Mouse (Mus musculus) limb, embryonic 11.5 days (tissue): Measurements from ENCODE around the gene Abca1. TPM values are rescaled to one million over a fixed set of nuclear protein-coding genes. Genes with fewer than 3 reads are reported as not detected.

Source experiments
- ATAC-seq: fragments of 200-750 bp; cut with Nextera tagmentation; 2 replicates; pipeline ENCODE4 v1.8.0; 2017; ENCODE audit warnings: low read depth; ENCODE audit not compliant: insufficient number of reproducible peaks, low FRiP score, low TSS enrichment
- DNase-seq: peaks from one replicate; pipeline ENCODE4 v3.0.0-alpha.2; 2015; ENCODE audit warnings: low spot score
- H3K27ac ChIP-seq: fragments of 300-500 bp; sonication (generic); replicated peaks from 2 replicates; pipeline ENCODE4 v1.5.1; 2014; ENCODE audit warnings: low read depth, mild to moderate bottlenecking, low read length
- H3K27me3 ChIP-seq: fragments of 300-500 bp; sonication (generic); 2 replicates; pipeline ENCODE4 v1.6.1; 2014; ENCODE audit warnings: mild to moderate bottlenecking, low read length, mixed read lengths; ENCODE audit not compliant: control insufficient read depth, insufficient read depth
- H3K36me3 ChIP-seq: fragments of 300-500 bp; sonication (generic); 2 replicates; pipeline ENCODE4 v1.6.1; 2014; ENCODE audit warnings: mild to moderate bottlenecking, low read length, moderate library complexity, mixed read lengths; ENCODE audit not compliant: control insufficient read depth, insufficient read depth
- H3K4me1 ChIP-seq: fragments of 300-500 bp; sonication (generic); 2 replicates; pipeline ENCODE4 v1.6.1; 2014; ENCODE audit warnings: low read length, mixed read lengths; ENCODE audit not compliant: control insufficient read depth, insufficient read depth
- H3K4me2 ChIP-seq: fragments of 300-500 bp; sonication (generic); 2 replicates; pipeline ENCODE4 v1.6.1; 2014; ENCODE audit warnings: low read depth, mild to moderate bottlenecking, moderate library complexity; ENCODE audit not compliant: severe bottlenecking
- H3K4me3 ChIP-seq: fragments of 300-500 bp; sonication (generic); 2 replicates; pipeline ENCODE4 v1.5.1; 2014; ENCODE audit warnings: low read depth, low read length
- H3K9ac ChIP-seq: fragments of 300-500 bp; sonication (generic); 2 replicates; pipeline ENCODE4 v1.6.1; 2014; ENCODE audit warnings: mild to moderate bottlenecking, low read length
- H3K9me3 ChIP-seq: fragments of 300-500 bp; sonication (generic); 2 replicates; pipeline ENCODE4 v1.6.1; 2016; ENCODE audit warnings: low read length; ENCODE audit not compliant: control insufficient read depth
- WGBS: fragments of 180-500 bp; shearing (Covaris S2); extraction: QIAGEN DNeasy Blood & Tissue Kit; methylation state at CpG from one replicate; pipeline ENCODE4 v1.1.7; 2014; 5-methylcytosine and 5-hydroxymethylcytosine counted together
- polyA plus RNA-seq: library from polyadenylated mRNA; unstranded; fragments of >200 nt; fragmentation: Nextera tagmentation; extraction: Ambion mirVana; gene quantifications from 2 replicates; pipeline ENCODE4 v1.2.1, GENCODE M21; 2014

The Abca1 gene
- polyA plus RNA-seq: 4.3 and 4.5 TPM in 2 replicates

DNA sequence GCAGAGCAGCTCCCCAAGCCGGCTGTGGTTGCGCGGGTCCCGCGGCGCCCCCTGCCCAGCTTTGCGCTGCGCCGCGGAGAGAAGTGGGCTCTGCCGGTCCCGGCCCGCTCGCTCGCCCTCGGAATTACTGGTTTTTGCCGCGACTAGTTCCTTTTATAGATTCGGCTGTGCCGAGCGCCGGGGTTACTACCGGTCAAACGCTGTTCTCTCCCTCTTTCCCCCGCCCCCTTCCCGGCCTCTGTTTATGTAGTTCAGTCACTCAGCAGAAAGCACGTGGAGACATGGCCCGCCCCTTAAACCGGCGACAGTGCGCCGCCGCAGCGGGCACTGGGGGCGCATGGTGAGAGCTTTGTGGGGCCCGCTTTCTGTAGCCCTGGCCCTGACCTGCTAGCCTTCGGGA is at the start of gene Abca1:
Gene Abca1, minus strand, starts transcription at position 129 of the 400 bp plus-strand sequence.
- H3K4me3 ChIP-seq: peak within 1 kb of the TSS; percentile 48
- no peaks in the 10 kb centered on the region for H3K9me3 ChIP-seq
- DNase-seq (peak; percentile 92), ATAC-seq (peak; percentile 93)
- peaks cover 5% of the 10 kb centered on the region for H3K4me1 ChIP-seq
- no peaks in the 10 kb centered on the region for H3K27me3 ChIP-seq
- peak within 1 kb of the TSS; percentile 61 for H3K9ac ChIP-seq
- under 1% methylated on average over 37 of the region's 37 CpGs for WGBS
- H3K27ac ChIP-seq: 0 out of 2 replicates have a peak within 1 kb of the TSS, but pooled peaks have one; percentile 36
- no peaks in the 10 kb centered on the region for H3K36me3 ChIP-seq
- H3K4me2 ChIP-seq: peak within 1 kb of the TSS; percentile 70

DNA sequence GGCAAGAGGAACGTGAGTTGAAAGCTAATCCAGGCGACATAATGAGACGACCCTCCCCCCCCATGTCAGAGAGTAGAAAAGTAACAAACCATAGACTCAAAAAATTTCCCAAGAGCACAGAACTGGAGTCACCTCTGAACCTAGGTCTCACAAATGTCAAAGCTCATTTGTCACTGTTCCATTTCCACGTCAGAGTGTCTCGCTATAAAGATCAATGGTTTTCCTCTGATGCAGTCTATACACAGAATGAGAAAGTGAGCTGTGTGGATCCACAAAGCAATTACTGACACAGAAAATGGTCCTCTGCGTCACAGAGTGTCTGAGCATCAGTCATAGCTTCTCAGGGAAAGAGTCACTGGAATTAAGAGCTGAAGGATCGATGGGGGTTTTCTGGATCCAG is 44.8 kb upstream of the Abca1 start:
- H3K36me3 ChIP-seq: no peaks in the 10 kb centered on the region
- WGBS: 54% methylated on average over 7 of the region's 7 CpGs
- no peaks in the 10 kb centered on the region for H3K4me1 ChIP-seq
- H3K27ac ChIP-seq: no peak overlapping the region
- DNase-seq: no peak
- no peak overlapping the region for H3K9ac ChIP-seq
- H3K9me3 ChIP-seq: no peaks in the 10 kb centered on the region
- no peaks in the 10 kb centered on the region for H3K27me3 ChIP-seq
- no peak overlapping the region for H3K4me3 ChIP-seq
- no peak overlapping the region for H3K4me2 ChIP-seq
- no peak for ATAC-seq

DNA sequence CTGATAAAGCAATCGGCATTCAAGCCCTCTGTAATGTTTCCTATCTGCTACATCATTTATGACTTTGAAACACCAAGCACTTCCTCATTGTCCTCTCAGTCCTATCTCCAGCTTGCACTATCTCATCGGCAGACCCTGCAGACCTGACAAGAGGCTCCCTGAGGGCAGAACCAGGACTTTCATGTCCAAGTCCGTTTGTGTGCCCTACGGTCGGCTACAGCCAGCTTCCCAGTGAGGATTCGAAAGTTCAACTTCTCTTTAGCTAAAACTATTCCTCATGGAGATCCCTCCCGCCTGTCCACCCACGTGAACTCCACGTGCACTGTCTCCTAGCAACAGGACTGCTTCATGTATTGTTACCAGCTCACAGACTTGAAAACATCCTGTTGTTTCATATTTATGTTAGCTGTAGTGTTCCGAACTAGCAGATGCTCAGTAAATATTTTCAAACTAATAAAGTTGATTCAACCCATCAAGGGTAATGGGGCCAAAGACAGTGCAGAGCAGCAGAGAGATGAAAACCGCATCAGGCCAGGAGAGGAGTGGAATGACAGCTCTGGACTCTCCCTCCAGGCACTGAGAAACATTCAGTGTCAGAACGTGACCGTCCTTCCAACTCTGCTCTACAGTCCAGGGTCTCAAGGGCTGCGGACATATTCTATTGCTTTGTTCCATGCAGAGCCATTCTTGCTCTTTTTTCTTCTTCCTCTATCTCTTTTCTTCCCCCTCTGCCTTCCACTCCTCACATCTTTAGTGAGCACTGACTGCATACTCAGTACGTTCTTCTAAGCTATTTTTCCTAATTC is 44.1 kb upstream of the Abca1 start:
- Histone ChIP-seq H3K36me3 (no peaks in the 10 kb centered on the region), H3K9me3 (no peaks in the 10 kb centered on the region), H3K4me1 (no peaks in the 10 kb centered on the region), H3K9ac (no peak overlapping the region), H3K27ac (no peak overlapping the region), H3K27me3 (no peaks in the 10 kb centered on the region), H3K4me3 (no peak overlapping the region), H3K4me2 (no peak overlapping the region)
- no peak for DNase-seq
- 87% methylated on average over 15 of the region's 15 CpGs for WGBS
- ATAC-seq: no peak

DNA sequence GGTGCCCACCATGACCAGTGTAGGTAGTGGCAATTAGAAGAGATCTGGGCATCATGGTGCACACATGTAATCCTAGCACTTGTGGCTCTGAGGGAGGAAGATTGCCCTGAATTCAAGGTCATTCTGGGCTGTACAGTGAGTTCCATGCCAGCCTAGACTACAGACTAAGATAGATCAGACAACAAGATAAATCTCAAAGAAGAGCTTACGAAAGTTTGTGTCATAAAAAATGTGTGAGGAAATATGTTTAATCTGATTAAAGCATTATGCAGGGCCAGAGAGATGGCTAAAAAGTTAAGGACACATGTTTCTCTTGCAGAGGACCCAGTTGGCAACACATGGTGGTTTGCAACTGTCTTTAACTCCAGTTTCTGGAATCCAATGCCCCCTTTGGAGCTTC is 40.6 kb upstream of the Abca1 start:
- Histone ChIP-seq H3K9me3 (no peaks in the 10 kb centered on the region), H3K4me1 (no peaks in the 10 kb centered on the region), H3K9ac (no peak overlapping the region), H3K4me3 (no peak overlapping the region), H3K36me3 (no peaks in the 10 kb centered on the region), H3K27ac (no peak overlapping the region), H3K27me3 (no peaks in the 10 kb centered on the region), H3K4me2 (no peak overlapping the region)
- DNase-seq: no peak
- 85% methylated on average over 1 of the region's 1 CpGs for WGBS
- ATAC-seq: no peak

DNA sequence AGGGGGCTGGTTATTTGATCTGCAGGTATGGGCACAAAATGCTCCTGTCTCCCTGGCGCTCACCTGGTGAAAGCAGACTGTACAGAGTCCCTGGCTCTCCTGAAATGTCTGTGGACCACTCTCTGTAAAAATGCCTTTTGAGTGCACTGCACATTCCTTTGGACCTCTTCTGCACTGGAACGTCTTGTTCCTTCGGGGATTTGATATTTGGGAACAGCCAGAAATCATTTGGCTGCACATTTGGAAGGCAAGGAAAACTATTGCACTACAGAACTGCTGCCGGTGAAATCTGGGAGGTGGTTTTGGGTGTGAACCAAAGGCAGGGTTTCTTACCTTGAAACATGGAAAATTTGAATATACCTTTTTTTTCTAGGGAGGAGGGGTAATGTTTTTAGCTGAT is 38.1 kb upstream of the Abca1 start:
- H3K9me3 ChIP-seq: no peaks in the 10 kb centered on the region
- ATAC-seq (no peak), DNase-seq (no peak)
- no peaks in the 10 kb centered on the region for H3K27me3 ChIP-seq
- no peaks in the 10 kb centered on the region for H3K4me1 ChIP-seq
- H3K4me2 ChIP-seq: no peak overlapping the region
- 86% methylated on average over 4 of the region's 4 CpGs for whole genome bisulfite sequencing
- no peak overlapping the region for H3K9ac ChIP-seq
- no peak overlapping the region for H3K27ac ChIP-seq
- no peak overlapping the region for H3K4me3 ChIP-seq
- H3K36me3 ChIP-seq: no peaks in the 10 kb centered on the region

DNA sequence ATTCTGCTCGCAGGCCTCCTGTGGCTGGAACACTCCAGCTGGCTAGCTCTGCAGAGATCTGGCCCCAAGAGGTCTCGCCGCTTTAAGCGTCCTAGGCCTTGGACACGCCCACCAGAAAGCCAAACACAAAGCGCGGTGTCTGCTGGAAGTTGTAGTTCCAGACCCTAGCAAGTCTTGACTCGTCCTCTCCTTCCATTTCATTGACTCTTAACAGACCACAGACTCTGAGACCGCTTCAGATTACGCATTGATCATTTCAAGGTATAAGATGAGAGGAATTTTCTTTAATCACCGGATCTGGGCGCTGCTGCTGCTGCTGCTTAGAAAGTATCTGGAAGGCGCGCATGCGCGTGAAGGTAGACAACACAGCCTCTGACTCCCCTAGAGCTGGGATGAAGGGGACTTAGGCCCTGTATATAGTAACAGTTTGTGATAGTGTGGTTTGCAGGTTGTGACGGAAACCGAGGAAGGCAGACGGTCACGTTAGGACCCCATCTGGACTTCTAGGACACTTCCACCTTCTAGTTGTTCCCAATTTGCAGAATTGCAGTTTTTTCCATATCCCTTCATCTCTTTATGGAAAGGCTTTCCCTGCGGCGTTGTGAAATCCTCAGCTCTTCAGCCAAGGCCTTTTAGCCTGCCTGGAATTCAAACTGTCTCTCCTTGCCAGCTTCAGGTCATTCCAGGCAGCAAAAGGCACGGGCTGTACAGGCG is 36.5 kb upstream of the Abca1 start:
- ATAC-seq: peak; percentile 95
- Histone ChIP-seq H3K4me1 (no peaks in the 10 kb centered on the region), H3K9ac (no peak overlapping the region), H3K9me3 (no peaks in the 10 kb centered on the region), H3K27me3 (no peaks in the 10 kb centered on the region), H3K4me3 (peak overlapping the region; percentile 23), H3K27ac (no peak overlapping the region), H3K4me2 (peak overlapping the region; percentile 27; the same call in 1 of the 2 replicates), H3K36me3 (no peaks in the 10 kb centered on the region)
- WGBS: 19% methylated on average over 24 of the region's 24 CpGs
- DNase-seq: peak; percentile 89

DNA sequence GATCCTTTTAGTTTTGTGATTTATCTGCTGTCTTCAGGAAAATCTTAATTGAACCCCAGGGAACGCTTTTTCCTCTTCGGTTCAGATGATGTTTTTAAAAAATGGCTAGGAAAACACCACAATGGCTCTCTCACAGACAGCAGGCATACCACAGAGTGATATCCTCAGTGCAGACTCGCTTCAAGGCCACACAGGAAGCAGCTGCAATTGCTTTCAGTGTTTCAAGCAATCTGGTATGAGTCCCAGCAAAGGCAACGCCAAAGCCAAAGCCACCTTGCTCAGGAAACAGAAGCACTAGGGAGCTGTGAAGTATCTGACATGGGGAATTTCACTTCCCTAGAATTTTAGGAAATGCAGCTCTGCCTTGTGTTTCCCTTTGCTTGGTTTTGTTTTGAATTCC is 27.4 kb upstream of the Abca1 start:
- DNase-seq (peak; percentile 23), ATAC-seq (no peak)
- Histone ChIP-seq H3K4me3 (no peak overlapping the region), H3K36me3 (no peaks in the 10 kb centered on the region), H3K4me1 (no peaks in the 10 kb centered on the region), H3K9ac (no peak overlapping the region), H3K27ac (no peak overlapping the region), H3K9me3 (no peaks in the 10 kb centered on the region), H3K27me3 (no peaks in the 10 kb centered on the region), H3K4me2 (no peak overlapping the region)
- WGBS: 44% methylated on average over 4 of the region's 4 CpGs

DNA sequence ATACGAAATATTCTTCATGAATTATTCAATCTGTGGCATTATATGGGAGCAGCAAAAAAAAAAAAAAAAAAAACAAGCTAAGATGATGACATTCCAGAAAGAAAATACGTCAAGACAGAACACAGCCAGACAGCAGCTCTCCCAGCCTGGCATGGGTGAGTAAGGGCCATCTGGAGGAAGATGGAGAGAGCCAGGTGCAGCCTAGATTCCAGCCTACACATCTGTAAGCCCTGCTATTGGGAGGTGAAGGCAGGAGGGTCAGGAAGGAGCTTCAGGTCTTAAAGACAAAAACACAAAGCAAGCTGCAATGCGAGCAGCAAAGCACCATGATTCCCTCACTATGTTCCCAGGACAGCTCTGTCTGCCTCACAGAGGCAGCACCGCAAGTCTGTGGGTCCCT is 26.9 kb upstream of the Abca1 start:
- Histone ChIP-seq H3K27me3 (no peaks in the 10 kb centered on the region), H3K4me1 (no peaks in the 10 kb centered on the region), H3K9ac (no peak overlapping the region), H3K36me3 (no peaks in the 10 kb centered on the region), H3K4me2 (no peak overlapping the region), H3K4me3 (no peak overlapping the region), H3K27ac (no peak overlapping the region), H3K9me3 (no peaks in the 10 kb centered on the region)
- ATAC-seq (0 out of 2 replicates have a peak, but pooled peaks have one; percentile 47), DNase-seq (peak; percentile 22)
- WGBS: 65% methylated on average over 4 of the region's 4 CpGs
